Mouse (Mus musculus) lung, adult 2 months (tissue): ENCODE data around the gene Ccdc78.

Source experiments
- CTCF ChIP-seq: fragments of 200-500 bp; IDR thresholded peaks from 2 replicates; pipeline ENCODE4 v1.5.1; 2011; ENCODE audit warnings: mild to moderate bottlenecking, low read length, control low read depth; ENCODE audit not compliant: insufficient read depth
- POLR2A ChIP-seq: fragments of 200-500 bp; IDR thresholded peaks from 2 replicates; pipeline ENCODE4 v1.6.1; 2011; ENCODE audit warnings: low read depth, mild to moderate bottlenecking, control low read depth, low read length, borderline replicate concordance; ENCODE audit errors: extremely low read depth

- no peak for TF ChIP-seq POLR2A
- TF ChIP-seq CTCF = peak; percentile 55
Measured at GRCm38 (mm10) chr17:25813471-25813870, 27.1 kb downstream of the Ccdc78 start.
